Mouse (Mus musculus) midbrain, embryonic 12.5 days (tissue): ENCODE measurements around the gene Fyn. TPM values are rescaled to one million over a fixed set of nuclear protein-coding genes. Genes with fewer than 3 reads are reported as not detected.
A peak's percentile ranks its signal among the peaks of the same experiment; 100 is the strongest.

Experiments
- ATAC-seq: fragments of 200-750 bp; cut with Nextera tagmentation; 2 replicates; pipeline ENCODE4 v1.8.0; 2017; ENCODE audit warnings: low read depth, moderate TSS enrichment, moderate library complexity; ENCODE audit not compliant: low FRiP score
- H3K27ac ChIP-seq: fragments of 300-500 bp; sonication (generic); replicated peaks from 2 replicates; pipeline ENCODE4 v1.5.1; 2016; ENCODE audit warnings: mild to moderate bottlenecking
- H3K27me3 ChIP-seq: fragments of 300-500 bp; sonication (generic); 2 replicates; pipeline ENCODE4 v1.6.1; 2016; ENCODE audit warnings: mild to moderate bottlenecking
- H3K36me3 ChIP-seq: fragments of 300-500 bp; sonication (generic); 2 replicates; pipeline ENCODE4 v1.6.1; 2016
- H3K4me1 ChIP-seq: fragments of 300-500 bp; sonication (generic); 2 replicates; pipeline ENCODE4 v1.6.1; 2016
- H3K4me2 ChIP-seq: fragments of 300-500 bp; sonication (generic); replicated peaks from 2 replicates; pipeline ENCODE4 v1.6.1; 2016; ENCODE audit warnings: mild to moderate bottlenecking, moderate library complexity
- H3K4me3 ChIP-seq: fragments of 300-500 bp; sonication (generic); 2 replicates; pipeline ENCODE4 v1.5.1; 2016; ENCODE audit warnings: mild to moderate bottlenecking
- H3K9ac ChIP-seq: fragments of 300-500 bp; sonication (generic); replicated peaks from 2 replicates; pipeline ENCODE4 v1.6.1; 2016; ENCODE audit warnings: mild to moderate bottlenecking, moderate library complexity
- H3K9me3 ChIP-seq: fragments of 300-500 bp; sonication (generic); 2 replicates; pipeline ENCODE4 v1.6.1; 2016; ENCODE audit warnings: mild to moderate bottlenecking
- WGBS: fragments of 180-500 bp; shearing (Covaris S2); methylation state at CpG from one replicate; pipeline ENCODE4 v1.1.7; 2016; 5-methylcytosine and 5-hydroxymethylcytosine counted together
- polyA plus RNA-seq: library from polyadenylated mRNA; unstranded; fragments of >200 nt; fragmentation: Nextera tagmentation; extraction: Ambion mirVana; gene quantifications from 2 replicates; pipeline ENCODE4 v1.2.1, GENCODE M21; 2016

Fyn gene
- polyA plus RNA-seq, 1 experiment from 2014 or later = 52.7 TPM

DNA sequence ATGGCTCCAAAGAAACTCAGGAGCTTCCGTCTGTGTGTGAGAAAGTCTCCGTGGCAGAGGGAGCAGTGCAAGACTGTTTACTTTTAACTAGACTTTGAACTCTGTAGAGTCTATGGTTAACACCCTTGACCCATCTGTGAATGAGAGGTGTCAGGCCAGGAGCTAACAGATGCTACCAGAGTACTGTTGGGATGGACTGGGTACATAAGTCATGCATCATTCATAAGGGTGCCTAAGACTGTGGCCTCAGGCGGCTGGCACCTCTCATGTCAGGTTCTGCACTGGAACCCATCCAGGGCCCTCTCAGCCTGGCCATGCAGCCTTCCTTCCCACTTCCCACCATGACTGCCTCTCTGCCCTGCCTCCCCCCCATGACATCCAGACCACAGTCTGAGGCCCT lies 166.7 kb downstream of the Fyn start:
- Histone ChIP-seq H3K27me3 (no peaks in the 10 kb centered on the region), H3K4me2 (no peak overlapping the region), H3K27ac (peak overlapping the region; percentile 67), H3K9me3 (no peaks in the 10 kb centered on the region), H3K36me3 (peaks cover 22% of the 10 kb centered on the region), H3K9ac (no peak overlapping the region), H3K4me1 (peaks cover 50% of the 10 kb centered on the region), H3K4me3 (no peak overlapping the region)
- WGBS = 63% methylated on average over 3 of the region's 3 CpGs
- no peak; the same call in 1 of the 2 replicates for ATAC-seq

DNA sequence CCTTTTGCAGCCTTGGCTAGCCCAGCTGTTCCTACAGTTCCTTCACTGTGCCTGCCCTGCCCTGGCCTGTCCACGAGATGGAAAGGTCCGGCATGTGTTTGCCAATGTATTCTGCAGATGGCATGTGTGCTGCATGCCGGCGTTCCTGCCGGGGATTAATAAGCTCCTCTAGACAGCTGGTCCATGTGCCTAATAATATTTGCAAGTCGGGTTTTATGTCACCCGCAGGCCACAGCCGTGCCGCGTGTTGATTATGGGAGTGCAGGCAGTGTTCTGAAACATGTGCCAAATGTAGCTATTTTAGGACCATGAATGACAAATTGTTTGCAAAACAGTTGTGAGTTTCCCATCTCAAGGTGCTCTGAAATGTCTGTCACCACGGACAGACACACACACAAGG lies 167.6 kb downstream of the Fyn start:
- Histone ChIP-seq H3K9me3 (no peaks in the 10 kb centered on the region), H3K9ac (no peak overlapping the region), H3K4me2 (no peak overlapping the region), H3K4me1 (peaks cover 56% of the 10 kb centered on the region), H3K27me3 (no peaks in the 10 kb centered on the region), H3K27ac (peak overlapping the region; percentile 67), H3K4me3 (no peak overlapping the region), H3K36me3 (peaks cover 22% of the 10 kb centered on the region)
- WGBS = 71% methylated on average over 11 of the region's 11 CpGs
- no peak for ATAC-seq

DNA sequence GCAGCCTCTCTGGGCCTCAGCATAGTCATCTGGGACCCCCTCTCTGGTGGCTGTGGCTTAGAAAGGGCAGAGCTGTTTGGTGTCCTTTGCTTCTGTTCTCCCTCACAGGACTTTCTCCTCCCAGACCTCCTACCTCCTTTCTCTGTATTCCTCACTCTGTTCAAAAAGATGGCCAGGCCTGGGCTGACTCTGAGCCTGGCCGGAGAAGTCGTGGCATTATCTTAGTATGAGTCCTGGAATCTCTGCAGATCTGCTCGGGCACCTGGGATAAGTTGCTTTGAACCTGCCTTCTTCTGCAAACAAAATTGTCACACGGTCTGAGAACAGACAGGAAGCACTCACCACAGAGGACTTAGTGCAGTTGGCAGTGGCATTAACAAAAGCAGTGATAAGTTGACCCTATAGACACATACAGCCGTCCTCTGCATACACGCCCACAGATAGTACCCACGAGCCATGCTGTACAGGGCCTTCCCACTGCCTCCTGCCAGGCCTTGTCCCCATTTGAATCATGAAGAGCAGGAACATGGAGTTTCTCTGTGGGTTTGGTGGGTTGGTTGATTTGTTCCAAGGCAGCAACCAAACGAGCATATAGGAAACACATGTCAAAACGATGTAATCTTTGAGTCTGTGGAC lies 171.5 kb downstream of the Fyn start:
- no peak overlapping the region for H3K4me3 ChIP-seq
- 40% methylated on average over 9 of the region's 9 CpGs for WGBS
- H3K27me3 ChIP-seq = no peaks in the 10 kb centered on the region; the same call in 1 of the 2 replicates
- H3K27ac ChIP-seq = peak overlapping the region; percentile 88
- no peak for ATAC-seq
- peaks cover 60% of the 10 kb centered on the region for H3K4me1 ChIP-seq
- H3K4me2 ChIP-seq = no peak overlapping the region
- H3K9me3 ChIP-seq = no peaks in the 10 kb centered on the region
- H3K36me3 ChIP-seq = peaks cover 11% of the 10 kb centered on the region; the same call in 1 of the 2 replicates
- H3K9ac ChIP-seq = no peak overlapping the region; the same call in 1 of the 2 replicates

- no peaks in the 10 kb centered on the region; the same call in 1 of the 2 replicates for H3K27me3 ChIP-seq
- H3K4me1 ChIP-seq = peaks cover 60% of the 10 kb centered on the region
- H3K36me3 ChIP-seq = peaks cover 10% of the 10 kb centered on the region; the same call in 1 of the 2 replicates
- peak overlapping the region; percentile 98 for H3K27ac ChIP-seq
- no peak overlapping the region for H3K4me3 ChIP-seq
- 0 out of 2 replicates have a peak overlapping the region, but pooled peaks have one; percentile 2 for H3K4me2 ChIP-seq
- peak; percentile 95 for ATAC-seq
- no peak overlapping the region for H3K9ac ChIP-seq
- H3K9me3 ChIP-seq = no peaks in the 10 kb centered on the region
- 2% methylated on average over 7 of the region's 7 CpGs for WGBS
These were observed 172.3 kb downstream of the Fyn start for GRCm38 (mm10) chr10:39540995-39541394.

GRCm38 (mm10) chr10:39541451-39541874 lies 172.8 kb downstream of the Fyn start:
- ATAC-seq = peak; percentile 77
- H3K27me3 ChIP-seq = no peaks in the 10 kb centered on the region; the same call in 1 of the 2 replicates
- peak overlapping the region; percentile 98 for H3K27ac ChIP-seq
- WGBS = 10% methylated on average over 6 of the region's 6 CpGs
- peak overlapping the region; percentile 2; the same call in 1 of the 2 replicates for H3K4me2 ChIP-seq
- no peaks in the 10 kb centered on the region for H3K9me3 ChIP-seq
- no peak overlapping the region for H3K4me3 ChIP-seq
- H3K36me3 ChIP-seq = peaks cover 10% of the 10 kb centered on the region; the same call in 1 of the 2 replicates
- H3K4me1 ChIP-seq = peaks cover 58% of the 10 kb centered on the region
- peak overlapping the region; percentile 54; the same call in 1 of the 2 replicates for H3K9ac ChIP-seq

- Histone ChIP-seq H3K4me3 (no peak overlapping the region), H3K27ac (peak overlapping the region; percentile 98), H3K4me1 (peaks cover 64% of the 10 kb centered on the region), H3K27me3 (no peaks in the 10 kb centered on the region; the same call in 1 of the 2 replicates), H3K9me3 (no peaks in the 10 kb centered on the region), H3K4me2 (peak overlapping the region; percentile 2; the same call in 1 of the 2 replicates), H3K36me3 (peaks cover 10% of the 10 kb centered on the region; the same call in 1 of the 2 replicates), H3K9ac (peak overlapping the region; percentile 54; the same call in 1 of the 2 replicates)
- ATAC-seq = peak; percentile 31; the same call in 1 of the 2 replicates
- 11% methylated on average over 7 of the region's 7 CpGs for WGBS
These were observed 173.4 kb downstream of the Fyn start for GRCm38 (mm10) chr10:39541951-39542521.

DNA sequence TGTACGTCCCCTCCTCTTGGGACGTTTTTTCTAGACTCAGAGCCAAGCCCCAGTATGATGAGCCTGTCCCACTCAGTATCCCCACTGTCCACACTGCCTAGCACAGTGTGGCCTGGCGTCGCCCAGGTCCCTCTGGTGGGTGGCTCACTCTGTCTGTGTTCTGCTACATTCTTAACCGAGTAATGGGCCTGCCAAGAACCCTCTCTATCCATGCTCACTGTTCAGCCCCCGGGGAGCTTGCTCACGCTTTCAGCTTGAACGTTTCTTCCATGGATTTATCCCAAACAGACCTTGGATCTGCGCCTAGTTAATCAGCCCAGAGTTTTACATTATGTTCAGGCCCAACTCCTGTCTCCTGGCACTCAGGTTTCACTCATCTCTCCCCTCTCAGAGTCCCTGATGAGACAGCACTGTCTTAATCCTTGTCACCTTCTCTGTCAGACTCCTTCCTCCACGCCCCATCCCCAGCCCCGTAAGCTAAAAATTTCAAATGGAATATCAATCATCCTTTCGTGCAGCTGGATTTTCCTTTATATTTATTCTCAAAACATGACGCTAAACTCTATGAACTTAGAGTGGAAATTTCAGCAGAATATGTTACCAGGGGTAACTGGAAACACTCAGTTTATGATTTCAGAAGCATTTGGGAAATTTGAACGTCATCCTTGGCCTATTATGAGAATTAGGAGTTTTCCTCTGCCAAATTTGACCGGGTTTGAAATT lies 174.0 kb downstream of the Fyn start:
- peak overlapping the region; percentile 98 for H3K27ac ChIP-seq
- H3K9ac ChIP-seq = 0 out of 2 replicates have a peak overlapping the region, but pooled peaks have one; percentile 54

DNA sequence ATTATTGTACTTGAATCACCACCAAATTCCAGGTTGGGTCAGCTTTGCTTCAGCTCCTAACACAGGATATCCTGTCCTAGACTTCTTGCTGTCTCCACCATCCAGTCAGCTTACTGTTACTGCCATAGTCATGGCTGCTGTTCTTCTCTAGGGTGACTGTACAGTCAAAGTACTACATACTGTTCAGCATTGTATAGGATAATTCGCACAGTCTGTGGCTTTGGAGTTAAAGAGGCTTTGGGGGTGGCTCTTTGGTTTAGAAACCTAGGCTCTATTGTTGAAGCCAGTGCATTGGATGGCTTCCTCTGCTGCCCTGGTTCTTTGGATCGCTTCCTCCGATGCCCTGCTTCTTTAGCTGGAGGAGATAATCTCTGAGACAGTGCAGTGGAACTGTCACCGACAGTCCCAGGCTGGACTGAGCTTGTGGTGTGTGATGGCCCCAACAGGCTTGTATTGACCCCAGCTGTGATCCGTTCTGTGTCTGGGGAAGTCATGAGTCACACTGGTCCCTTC lies 174.7 kb downstream of the Fyn start:
- peaks cover 66% of the 10 kb centered on the region for H3K4me1 ChIP-seq
- H3K4me2 ChIP-seq = no peak overlapping the region
- ATAC-seq = no peak
- H3K27ac ChIP-seq = peak overlapping the region; percentile 98
- peaks cover 5% of the 10 kb centered on the region; the same call in 1 of the 2 replicates for H3K36me3 ChIP-seq
- H3K27me3 ChIP-seq = no peaks in the 10 kb centered on the region; the same call in 1 of the 2 replicates
- no peak overlapping the region for H3K9ac ChIP-seq
- H3K4me3 ChIP-seq = no peak overlapping the region
- no peaks in the 10 kb centered on the region for H3K9me3 ChIP-seq
- 61% methylated on average over 5 of the region's 5 CpGs for WGBS

More for the DNA sequence above, 174.0 kb downstream of the Fyn start:
- Histone ChIP-seq H3K27me3 (no peaks in the 10 kb centered on the region; the same call in 1 of the 2 replicates), H3K4me1 (peaks cover 66% of the 10 kb centered on the region), H3K4me3 (no peak overlapping the region), H3K9me3 (no peaks in the 10 kb centered on the region), H3K36me3 (peaks cover 7% of the 10 kb centered on the region; the same call in 1 of the 2 replicates), H3K4me2 (no peak overlapping the region)
- ATAC-seq = no peak
- whole genome bisulfite sequencing = 65% methylated on average over 15 of the region's 15 CpGs

- H3K27me3 ChIP-seq = no peaks in the 10 kb centered on the region; the same call in 1 of the 2 replicates
- no peak for ATAC-seq
- no peaks in the 10 kb centered on the region for H3K9me3 ChIP-seq
- WGBS = 76% methylated on average over 3 of the region's 3 CpGs
- H3K4me1 ChIP-seq = peaks cover 66% of the 10 kb centered on the region
- no peak overlapping the region for H3K4me3 ChIP-seq
- no peak overlapping the region for H3K9ac ChIP-seq
- H3K4me2 ChIP-seq = no peak overlapping the region
- no peak overlapping the region for H3K27ac ChIP-seq
- H3K36me3 ChIP-seq = peaks cover 5% of the 10 kb centered on the region; the same call in 1 of the 2 replicates
These were observed 178.9 kb downstream of the Fyn start for GRCm38 (mm10) chr10:39547369-39548074.

DNA sequence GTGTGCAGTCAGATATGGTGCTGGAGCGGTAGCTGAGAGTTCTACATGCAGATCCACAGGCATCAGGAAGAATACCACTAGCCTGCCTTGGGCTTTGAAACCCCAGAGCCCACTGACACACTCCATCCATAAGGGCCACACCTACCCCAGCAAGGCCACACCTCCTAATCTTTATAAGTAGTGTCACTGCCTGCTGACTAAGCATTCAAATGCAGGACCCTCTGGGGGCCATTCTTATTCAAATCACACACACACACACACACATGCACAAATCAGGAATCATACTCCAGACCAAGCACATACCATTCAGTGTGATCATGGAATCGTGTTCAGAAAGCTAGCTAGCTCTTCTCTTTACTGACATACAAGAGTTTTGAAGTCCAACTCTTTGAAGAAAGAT lies 182.1 kb downstream of the Fyn start:
- whole genome bisulfite sequencing = 79% methylated on average over 2 of the region's 2 CpGs
- Histone ChIP-seq H3K4me3 (no peak overlapping the region), H3K9me3 (no peaks in the 10 kb centered on the region), H3K4me1 (peaks cover 77% of the 10 kb centered on the region), H3K27ac (0 out of 2 replicates have a peak overlapping the region, but pooled peaks have one; percentile 94), H3K9ac (no peak overlapping the region), H3K36me3 (no peaks in the 10 kb centered on the region), H3K4me2 (no peak overlapping the region), H3K27me3 (no peaks in the 10 kb centered on the region)
- ATAC-seq = no peak

DNA sequence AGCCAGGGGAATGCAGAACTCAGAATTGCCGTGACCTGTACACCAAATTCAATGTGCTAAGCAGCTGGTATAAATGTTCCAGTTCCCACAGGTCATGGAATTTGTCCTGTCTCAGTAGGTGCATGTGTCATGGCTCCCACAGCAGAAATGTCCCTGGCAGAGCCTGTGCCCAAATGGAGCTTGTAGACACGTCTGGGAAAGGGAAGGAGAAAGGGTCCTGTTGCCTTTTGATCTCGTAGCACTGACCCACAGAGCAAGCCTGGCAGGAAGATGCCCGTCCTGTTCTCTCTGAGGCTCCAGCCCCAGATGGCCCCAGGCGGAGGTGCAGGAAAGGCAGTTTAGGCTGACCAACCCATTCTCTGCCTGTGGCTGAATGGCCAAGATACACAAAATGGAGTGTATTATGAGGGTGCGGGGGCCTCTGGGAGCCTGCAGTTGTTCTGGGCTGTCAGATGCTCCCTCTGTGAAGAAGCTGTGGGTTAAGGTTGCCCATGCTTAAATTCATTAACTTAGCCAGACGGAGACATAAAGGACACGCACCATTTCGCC lies 183.1 kb downstream of the Fyn start:
- 45% methylated on average over 9 of the region's 9 CpGs for WGBS

More for the DNA sequence above, 183.1 kb downstream of the Fyn start:
- peaks cover 81% of the 10 kb centered on the region for H3K4me1 ChIP-seq
- no peak overlapping the region for H3K4me2 ChIP-seq
- H3K9me3 ChIP-seq = no peaks in the 10 kb centered on the region
- H3K27ac ChIP-seq = peak overlapping the region; percentile 94
- H3K36me3 ChIP-seq = 0 out of 2 replicates have a peak, but pooled peaks cover 2% of the 10 kb centered on the region
- no peaks in the 10 kb centered on the region for H3K27me3 ChIP-seq
- H3K4me3 ChIP-seq = no peak overlapping the region
- ATAC-seq = peak; percentile 6; the same call in 1 of the 2 replicates
- H3K9ac ChIP-seq = peak overlapping the region; percentile 34; the same call in 1 of the 2 replicates
